Mouse (Mus musculus) left cerebral cortex, postnatal 4 days (tissue): ENCODE measurements at regions not wholly inside any gene's neighbourhood (a gene's known extent, or its start where the extent isn't known, plus 50 kb on each side); places are given as distances from the start of the nearest gene placed in this dataset.
A peak's percentile ranks its signal among the peaks of the same experiment; 100 is the strongest.

Source experiments
- DNase-seq: peaks from one replicate; pipeline ENCODE4 v3.0.0-alpha.2; 2022
- intact Hi-C: fragments of 180-260 bp; cut with DNase I; formaldehyde crosslinking; loops from one replicate; pipeline ENCODE4 v1.15.1; 2025

- intact Hi-C loops = no loop called here
- DNase-seq = peak; percentile 62
Observed at GRCm38 (mm10) chr13:106562161-106562560, 374.6 kb downstream of the Ipo11 start.

DNA sequence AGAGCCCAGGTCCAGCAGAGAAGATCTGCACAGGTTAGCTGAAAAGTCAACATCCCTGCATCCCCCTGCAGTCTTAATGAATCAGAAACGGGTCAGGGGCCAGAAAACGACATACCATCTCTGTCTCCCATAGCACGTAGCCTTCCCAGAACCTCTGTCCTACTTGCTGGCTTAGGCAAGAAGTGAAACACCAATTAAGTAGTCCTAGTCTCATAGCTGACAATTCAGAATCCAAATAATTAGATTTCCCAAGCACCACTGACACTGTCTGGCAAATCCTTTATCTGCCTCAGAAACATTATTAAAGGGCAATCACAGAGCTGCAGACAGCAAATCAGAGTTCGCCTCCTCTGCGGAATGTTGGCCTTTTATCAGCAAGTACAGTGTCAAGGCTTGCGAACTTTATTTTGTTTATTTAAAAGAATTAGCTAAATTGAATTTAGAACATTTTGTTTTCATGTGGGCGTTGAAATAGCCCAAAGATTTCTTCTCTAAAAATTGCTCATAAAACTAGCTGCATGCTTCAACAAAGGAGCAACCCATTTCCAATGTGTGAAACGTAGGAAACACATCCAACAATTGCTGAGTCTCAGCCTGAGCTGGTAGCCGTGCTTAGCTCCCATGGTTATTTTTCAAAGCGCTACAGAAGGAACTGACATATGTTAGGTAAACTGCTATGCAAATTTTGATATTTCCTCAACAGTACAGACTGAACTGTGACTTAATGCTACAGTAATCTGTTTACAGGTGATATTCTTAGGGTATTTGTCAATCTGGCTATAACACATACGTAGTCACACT, 411.2 kb downstream of the Ipo11 start:
- intact Hi-C loops = no loop called here

GRCm38 (mm10) chr13:106514510-106515169, 422.1 kb downstream of the Ipo11 start:
- no peak for DNase-seq
- intact Hi-C loops = no loop called here

More for the DNA sequence above, 411.2 kb downstream of the Ipo11 start:
- no peak for DNase-seq

DNA sequence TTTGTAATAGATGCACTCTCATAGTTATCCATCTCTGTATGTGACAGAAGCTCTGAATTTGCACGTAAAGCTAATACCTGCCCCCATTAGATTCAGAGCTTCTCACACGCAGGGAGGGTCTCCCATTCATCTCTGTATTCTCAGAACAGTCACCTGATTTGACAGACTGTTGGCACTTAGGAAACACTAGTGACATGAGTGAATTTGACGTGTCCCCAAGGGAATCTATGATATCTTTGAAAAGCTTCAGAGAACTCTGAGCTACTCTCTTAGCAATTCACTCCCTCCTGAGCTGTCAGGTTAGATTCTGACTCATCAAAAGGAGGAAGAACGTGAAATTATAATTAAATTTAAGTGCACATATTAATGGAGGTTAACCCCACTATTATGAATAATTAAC, 423.1 kb downstream of the Ipo11 start:
- intact Hi-C loops = no loop called here
- DNase-seq = no peak

DNA sequence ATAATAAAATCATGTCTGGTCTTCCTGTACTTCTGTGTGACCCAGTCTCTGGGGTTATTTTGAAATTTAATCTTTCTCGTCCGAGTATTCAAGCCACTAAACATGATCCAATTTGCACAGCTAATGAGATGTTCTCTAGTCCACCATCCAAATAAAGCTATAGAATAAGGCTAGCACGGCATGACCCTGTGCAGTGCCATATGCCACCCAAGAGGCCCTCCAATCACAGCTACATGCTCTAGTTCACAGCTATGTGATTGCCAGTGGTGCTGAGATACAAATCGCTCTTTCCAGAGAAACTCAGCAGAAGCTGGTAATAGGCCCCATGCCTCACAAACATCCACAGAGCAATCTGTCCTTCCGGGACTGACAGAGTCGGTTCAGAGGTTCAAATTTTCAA, 426.3 kb downstream of the Ipo11 start:
- DNase-seq = no peak
- intact Hi-C loops = no loop called here

DNA sequence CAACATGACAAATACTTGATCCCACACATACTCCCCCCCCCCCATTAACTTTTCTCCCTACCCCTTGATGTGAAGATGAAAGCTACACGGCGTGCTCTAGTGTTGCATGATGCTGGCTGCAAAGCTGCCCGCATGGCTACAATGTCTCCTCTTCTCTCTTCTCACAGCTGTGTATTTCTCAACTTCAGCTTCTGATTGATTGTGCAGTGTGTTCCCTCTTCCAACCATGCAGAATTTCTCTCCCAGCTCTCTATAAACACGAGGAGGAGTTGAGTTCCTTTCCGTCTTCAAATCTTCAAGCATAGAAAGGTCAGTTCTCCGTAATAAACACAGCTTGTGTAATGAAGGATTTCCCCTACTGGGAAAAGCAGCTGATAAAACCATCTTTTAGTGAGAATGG, 435.5 kb downstream of the Ipo11 start:
- intact Hi-C loops = no loop called here
- DNase-seq = no peak

GRCm38 (mm10) chr13:106471264-106471663, 465.5 kb downstream of the Ipo11 start:
- no peak for DNase-seq
- intact Hi-C loops = no loop called here

- intact Hi-C loops = no loop called here
Observed at GRCm38 (mm10) chr13:106454366-106454927, 482.3 kb downstream of the Ipo11 start.

GRCm38 (mm10) chr13:106432165-106432564, 504.6 kb downstream of the Ipo11 start:
- intact Hi-C loops = no loop called here
- no peak for DNase-seq

More at GRCm38 (mm10) chr13:106454366-106454927, 482.3 kb downstream of the Ipo11 start:
- DNase-seq = no peak

DNA sequence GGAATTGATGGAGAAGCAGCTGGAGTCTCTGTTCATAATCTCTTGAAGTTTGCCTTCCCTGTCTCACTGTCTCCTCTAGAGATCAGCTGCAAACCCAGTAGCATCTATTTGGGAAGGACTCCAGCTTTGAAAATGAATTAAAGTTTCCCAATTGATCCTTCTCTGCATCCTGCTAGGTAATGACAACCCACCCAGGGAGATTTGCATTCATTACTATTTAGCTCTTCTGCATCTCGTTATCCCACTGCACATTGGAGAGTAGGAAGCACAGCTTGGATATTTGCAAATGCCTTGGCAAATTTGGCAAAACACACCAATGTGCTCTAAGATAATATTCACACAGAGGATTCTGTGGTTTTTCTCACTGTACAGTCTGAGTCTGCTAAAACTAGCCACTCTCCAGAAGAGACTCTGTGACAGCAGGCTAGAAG, 530.1 kb downstream of the Ipo11 start:
- DNase-seq = no peak
- intact Hi-C loops = no loop called here

- intact Hi-C loops = no loop called here
Observed at GRCm38 (mm10) chr13:106392642-106393041, 544.1 kb downstream of the Ipo11 start.

DNA sequence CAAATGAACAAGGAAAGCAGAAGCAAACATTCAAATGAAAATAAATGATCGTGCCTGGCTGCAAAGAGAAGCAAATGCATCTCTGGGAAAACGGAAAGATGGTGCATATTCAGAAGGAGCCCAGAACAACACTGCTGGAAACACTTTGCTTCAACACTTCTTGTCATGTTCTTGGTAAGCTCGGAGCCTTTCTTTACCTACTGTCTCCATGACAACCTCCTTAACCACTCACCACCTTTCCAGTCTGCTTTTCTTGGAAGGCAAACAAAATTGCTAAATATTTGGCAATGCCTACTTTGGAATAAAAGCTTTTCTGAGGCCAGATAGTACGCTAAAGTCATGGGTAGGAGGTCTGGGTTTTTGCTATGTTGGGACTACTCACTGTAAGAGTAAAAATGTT, 548.1 kb downstream of the Ipo11 start:
- intact Hi-C loops = no loop called here
- DNase-seq = no peak

More at GRCm38 (mm10) chr13:106392642-106393041, 544.1 kb downstream of the Ipo11 start:
- DNase-seq = no peak

GRCm38 (mm10) chr13:106367589-106367988, 569.2 kb downstream of the Ipo11 start:
- DNase-seq = peak; percentile 3
- intact Hi-C loops = no loop called here

GRCm38 (mm10) chr13:106352614-106353409, 583.9 kb downstream of the Ipo11 start:
- intact Hi-C loops = no loop called here
- no peak for DNase-seq

GRCm38 (mm10) chr13:106332025-106332424, 604.7 kb downstream of the Ipo11 start:
- no peak for DNase-seq
- intact Hi-C loops = no loop called here

DNA sequence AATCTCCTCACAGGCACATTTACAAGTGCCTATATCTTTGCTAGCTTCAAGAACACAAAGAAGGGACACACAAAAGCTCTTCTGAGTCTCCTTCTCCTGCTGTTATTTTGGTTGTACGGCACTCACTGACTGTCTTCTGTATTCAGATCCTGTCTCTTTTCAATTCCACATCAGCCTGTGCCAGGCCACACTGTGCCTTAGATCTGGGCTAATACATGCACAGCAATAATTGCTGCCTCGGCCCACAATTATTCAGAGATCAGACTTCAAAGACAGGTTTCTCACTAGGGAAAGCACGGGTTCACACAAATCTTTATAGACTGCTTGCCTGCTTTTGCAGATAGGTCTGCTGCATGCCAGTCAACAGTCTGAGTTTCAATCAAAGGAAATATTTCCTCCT, 617.8 kb downstream of the Ipo11 start:
- intact Hi-C loops = no loop called here

GRCm38 (mm10) chr13:106318476-106318875, 618.3 kb downstream of the Ipo11 start:
- intact Hi-C loops = no loop called here
- no peak for DNase-seq

More for the DNA sequence above, 617.8 kb downstream of the Ipo11 start:
- peak; percentile 1 for DNase-seq

DNA sequence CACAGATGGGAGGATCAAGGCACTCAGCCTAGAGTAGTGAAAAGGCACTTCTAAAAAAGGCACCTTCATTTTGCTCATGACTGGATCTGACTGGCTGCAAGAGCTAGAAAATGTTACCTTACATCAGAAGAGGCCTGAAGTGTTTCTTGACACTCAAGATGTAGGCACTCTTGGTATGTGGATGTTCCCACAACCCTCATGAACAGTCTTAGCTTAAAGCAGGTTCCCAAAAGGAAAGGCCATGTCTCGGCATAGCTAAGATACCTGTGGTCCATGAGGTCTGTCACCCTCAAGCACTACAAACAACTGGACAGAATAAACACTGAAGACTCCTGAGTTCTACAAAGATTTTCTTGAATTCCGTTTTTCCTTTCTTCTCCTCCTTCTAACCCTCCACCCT, 619.5 kb downstream of the Ipo11 start:
- intact Hi-C loops = no loop called here
- DNase-seq = no peak

GRCm38 (mm10) chr13:106281181-106281580, 655.6 kb downstream of the Ipo11 start:
- DNase-seq = no peak
- intact Hi-C loops = loop anchor here (5.0 kb wide), 1 partner anchor 839 kb away; the partner anchor contains the start of gene Htr1a

DNA sequence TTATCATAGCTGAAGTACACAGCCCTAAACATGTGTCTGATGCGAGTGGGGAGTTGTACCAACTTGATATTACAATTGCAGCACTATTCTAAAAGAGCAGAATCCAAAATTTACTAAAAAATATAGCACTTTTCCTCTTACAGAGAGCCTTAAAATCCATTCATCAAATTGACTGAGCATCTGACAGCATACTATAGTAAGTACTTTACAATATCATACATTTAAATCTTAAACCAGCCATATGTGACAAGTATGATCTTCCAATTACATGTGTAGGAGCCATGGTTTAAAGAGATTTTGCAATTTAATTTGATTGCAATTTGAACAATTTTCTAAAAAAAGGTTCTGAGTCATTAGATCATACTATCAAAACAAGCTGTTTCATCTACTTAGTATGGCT, 676.9 kb downstream of the Ipo11 start:
- no peak for DNase-seq
- intact Hi-C loops = no loop called here
